Mouse (Mus musculus): ENCODE measurements around the gene Olfr466. TPM values are rescaled to one million over a fixed set of nuclear protein-coding genes. Genes with fewer than 3 reads are reported as not detected.

The Olfr466 gene
- polyA plus RNA-seq, 1 experiment from 2014 or later, result not detected

DNA sequence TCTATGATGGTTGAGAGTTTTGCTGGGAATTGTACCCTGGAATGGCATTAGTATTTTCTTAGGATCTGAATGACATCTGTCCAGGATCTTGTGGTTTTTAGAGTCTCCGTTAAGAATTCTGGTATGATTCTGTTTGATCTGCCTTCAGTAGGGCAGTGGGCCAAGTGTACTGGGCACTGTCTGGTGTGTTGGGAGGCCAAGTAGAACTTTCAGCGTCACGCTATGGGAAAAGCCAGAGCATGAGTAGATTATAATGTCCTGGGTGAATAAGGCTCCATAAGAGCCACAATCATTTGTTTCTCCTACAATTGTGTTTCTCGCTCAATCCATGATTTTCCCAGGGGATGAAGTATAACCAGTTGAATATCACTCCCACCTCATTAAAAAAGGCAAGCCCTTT lies 12.3 kb upstream of the Olfr466 start, which contains the start of gene Olfr465-ps1:
Olfr465-ps1 (plus strand) TSS at position 301 of the 400 bp plus-strand sequence.
- H3K9ac ChIP-seq (ENCODE audit: low read length), result no peak within 1 kb of the TSS
- H3K4me3 ChIP-seq (replicated peaks; ENCODE audit: low read length), result no peak within 1 kb of the TSS
- no peak within 1 kb of the TSS for H3K27ac ChIP-seq (ENCODE audit: low read length)
- H3K4me1 ChIP-seq (ENCODE audit: control insufficient read depth, insufficient read depth, low read length), result no peaks in the 10 kb centered on the region
- no peaks in the 10 kb centered on the region for H3K9me3 ChIP-seq (replicated peaks; ENCODE audit: control insufficient read depth, low read length)
- no peaks in the 10 kb centered on the region for H3K36me3 ChIP-seq (ENCODE audit: control insufficient read depth, insufficient read depth, low read length)
- 85% methylated on average over 4 of the region's 4 CpGs for whole genome bisulfite sequencing
- no peak for ATAC-seq (ENCODE audit: insufficient read depth, low FRiP score)
- no peak within 1 kb of the TSS for H3K4me2 ChIP-seq (ENCODE audit: low read depth, low read length)
- H3K27me3 ChIP-seq (ENCODE audit: control insufficient read depth, insufficient read depth, low read length), result no peaks in the 10 kb centered on the region

DNA sequence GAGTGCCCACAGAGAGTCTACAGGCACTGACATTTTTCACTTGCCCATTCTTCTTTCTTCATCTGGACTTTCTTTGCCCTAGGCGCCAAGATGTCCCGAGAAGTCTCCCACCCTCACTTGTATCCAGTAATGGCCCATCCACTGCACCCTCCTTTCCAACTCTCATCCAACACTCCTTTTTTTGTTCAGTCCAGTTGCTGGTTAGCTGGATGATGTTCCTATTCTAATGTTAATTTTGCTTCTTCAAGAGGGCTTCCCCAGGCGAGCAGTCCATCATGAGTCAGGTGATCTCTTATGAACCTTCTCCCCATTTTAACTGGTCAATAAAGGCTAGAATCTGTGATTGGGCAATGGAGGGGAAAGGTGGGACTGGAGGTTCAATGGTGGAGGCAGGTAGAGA lies 24.1 kb downstream of the Olfr466 start:
- Histone ChIP-seq H3K4me1 (ENCODE audit: control insufficient read depth, insufficient read depth, low read length) (no peaks in the 10 kb centered on the region), H3K27me3 (ENCODE audit: control insufficient read depth, insufficient read depth, low read length) (no peaks in the 10 kb centered on the region), H3K36me3 (ENCODE audit: control insufficient read depth, insufficient read depth, low read length) (no peaks in the 10 kb centered on the region), H3K9me3 (replicated peaks; ENCODE audit: control insufficient read depth, low read length) (no peaks in the 10 kb centered on the region), H3K27ac (ENCODE audit: low read length) (no peak overlapping the region), H3K9ac (ENCODE audit: low read length) (no peak overlapping the region), H3K4me3 (replicated peaks; ENCODE audit: low read length) (no peak overlapping the region), H3K4me2 (ENCODE audit: low read depth, low read length) (no peak overlapping the region)
- ATAC-seq (ENCODE audit: insufficient read depth, low FRiP score), result no peak
- WGBS, result 80% methylated on average over 3 of the region's 3 CpGs

DNA sequence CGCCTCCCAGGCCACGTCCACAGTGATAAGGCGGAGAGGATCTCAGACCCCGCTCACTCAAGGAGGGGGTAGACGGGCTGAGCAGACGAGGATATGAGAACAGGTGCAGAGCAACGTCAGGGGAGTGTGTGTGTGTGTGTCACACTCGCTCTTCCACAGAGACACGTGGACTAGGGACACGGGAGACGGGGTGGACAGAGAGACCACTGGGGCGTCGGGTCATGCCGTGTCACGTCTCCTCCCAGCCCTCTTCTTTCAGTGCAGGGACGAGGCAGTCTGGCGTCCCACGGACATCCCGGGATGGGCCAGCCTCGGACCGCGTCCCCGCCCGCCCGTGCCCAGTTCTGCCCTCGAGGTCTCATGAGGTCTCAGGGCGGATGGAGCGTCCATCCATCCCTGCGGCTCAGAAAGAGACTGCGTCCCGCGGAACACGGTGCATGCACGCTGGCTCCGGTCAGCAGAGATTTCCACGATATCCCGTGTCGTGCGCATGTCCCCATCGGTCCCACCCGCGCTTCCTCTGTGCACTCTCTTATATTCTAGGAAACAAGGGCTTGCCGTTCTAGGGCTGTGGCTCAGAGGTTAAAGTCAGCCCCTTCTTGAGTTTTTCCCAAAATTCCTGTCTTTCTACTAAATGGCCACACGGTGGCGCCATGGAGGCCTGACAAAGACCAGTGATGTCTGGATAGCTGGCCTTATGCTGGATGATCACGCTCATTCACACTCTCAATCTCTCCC lies 25.9 kb downstream of the Olfr466 start:
- H3K27me3 ChIP-seq (ENCODE audit: control insufficient read depth, insufficient read depth, low read length), result no peaks in the 10 kb centered on the region
- peak overlapping the region; percentile 46 for H3K9ac ChIP-seq (ENCODE audit: low read length)
- peak overlapping the region; percentile 28 for H3K4me3 ChIP-seq (replicated peaks; ENCODE audit: low read length)
- no peaks in the 10 kb centered on the region for H3K9me3 ChIP-seq (replicated peaks; ENCODE audit: control insufficient read depth, low read length)
- H3K4me2 ChIP-seq (ENCODE audit: low read depth, low read length), result peak overlapping the region; percentile 44
- ATAC-seq (ENCODE audit: insufficient read depth, low FRiP score), result no peak
- no peaks in the 10 kb centered on the region for H3K4me1 ChIP-seq (ENCODE audit: control insufficient read depth, insufficient read depth, low read length)
- H3K36me3 ChIP-seq (ENCODE audit: control insufficient read depth, insufficient read depth, low read length), result no peaks in the 10 kb centered on the region
- 18% methylated on average over 46 of the region's 46 CpGs for WGBS
- no peak overlapping the region for H3K27ac ChIP-seq (ENCODE audit: low read length)

DNA sequence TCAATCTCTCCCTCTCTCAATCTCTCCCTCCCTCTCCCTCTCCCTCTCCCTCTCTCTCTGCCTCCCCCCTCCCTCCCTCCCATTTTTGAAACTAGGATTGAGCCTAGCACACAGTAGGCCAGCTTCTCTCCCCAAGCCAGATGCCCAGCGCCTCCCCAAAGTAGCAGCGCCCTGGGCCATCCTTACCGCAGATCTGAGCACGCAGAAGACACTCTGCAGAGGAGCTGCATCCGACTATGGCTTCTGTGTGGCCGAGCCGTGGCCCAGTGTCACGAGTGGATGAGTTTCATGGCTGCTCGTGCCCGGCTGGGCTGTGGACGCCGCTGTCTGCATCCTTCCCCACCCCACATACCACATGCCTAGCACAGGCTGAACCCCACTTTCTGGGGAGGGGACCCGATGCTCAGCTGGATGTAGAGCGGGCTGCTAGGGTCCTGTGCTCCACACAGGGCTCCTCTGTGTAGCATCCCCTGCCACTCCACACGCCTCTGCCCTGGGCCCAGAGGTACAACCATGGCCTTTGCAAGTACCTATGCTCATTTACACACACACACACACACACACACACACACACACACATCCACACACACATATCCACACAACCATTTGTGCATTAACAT lies 26.5 kb downstream of the Olfr466 start:
- no peaks in the 10 kb centered on the region for H3K9me3 ChIP-seq (replicated peaks; ENCODE audit: control insufficient read depth, low read length)
- no peak overlapping the region for H3K27ac ChIP-seq (ENCODE audit: low read length)
- ATAC-seq (ENCODE audit: insufficient read depth, low FRiP score), result no peak
- no peaks in the 10 kb centered on the region for H3K4me1 ChIP-seq (ENCODE audit: control insufficient read depth, insufficient read depth, low read length)
- WGBS, result 52% methylated on average over 15 of the region's 15 CpGs
- H3K4me3 ChIP-seq (replicated peaks; ENCODE audit: low read length), result no peak overlapping the region
- no peaks in the 10 kb centered on the region for H3K36me3 ChIP-seq (ENCODE audit: control insufficient read depth, insufficient read depth, low read length)
- H3K9ac ChIP-seq (ENCODE audit: low read length), result no peak overlapping the region
- H3K27me3 ChIP-seq (ENCODE audit: control insufficient read depth, insufficient read depth, low read length), result no peaks in the 10 kb centered on the region
- no peak overlapping the region for H3K4me2 ChIP-seq (ENCODE audit: low read depth, low read length)

DNA sequence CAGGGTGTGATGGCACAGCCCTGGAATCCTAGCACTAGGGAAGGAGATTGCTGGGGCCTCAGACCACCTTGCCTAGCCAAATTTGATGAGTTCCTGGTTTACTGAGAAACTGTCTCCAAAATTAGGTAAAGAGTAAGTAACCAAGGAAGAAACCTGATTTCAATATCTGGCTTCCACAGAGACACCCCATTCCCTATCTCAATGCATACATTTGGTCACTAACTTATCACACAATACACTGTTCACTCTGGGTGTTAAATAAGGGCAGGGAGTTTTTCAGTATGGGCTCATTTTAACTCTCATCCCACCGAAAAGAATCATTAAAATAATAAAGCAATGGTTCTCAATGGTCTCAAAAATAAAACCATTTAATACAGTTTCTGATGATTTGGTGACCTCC lies 50.6 kb downstream of the Olfr466 start:
- no peaks in the 10 kb centered on the region for H3K27me3 ChIP-seq (ENCODE audit: control insufficient read depth, insufficient read depth, low read length)
- H3K9me3 ChIP-seq (replicated peaks; ENCODE audit: control insufficient read depth, low read length), result no peaks in the 10 kb centered on the region
- no peak overlapping the region for H3K27ac ChIP-seq (ENCODE audit: low read length)
- ATAC-seq (ENCODE audit: insufficient read depth, low FRiP score), result no peak
- no peaks in the 10 kb centered on the region for H3K4me1 ChIP-seq (ENCODE audit: control insufficient read depth, insufficient read depth, low read length)
- 67% methylated on average over 1 of the region's 1 CpGs for WGBS
- no peaks in the 10 kb centered on the region for H3K36me3 ChIP-seq (ENCODE audit: control insufficient read depth, insufficient read depth, low read length)
- H3K9ac ChIP-seq (ENCODE audit: low read length), result no peak overlapping the region
- no peak overlapping the region for H3K4me3 ChIP-seq (replicated peaks; ENCODE audit: low read length)
- no peak overlapping the region for H3K4me2 ChIP-seq (ENCODE audit: low read depth, low read length)

Other genes with a start within 250 kb of the Olfr466 start
- gene Cntnap3, start 246.3 kb upstream of the Olfr466 start, polyA plus RNA-seq (2015; fragmentation: Nextera tagmentation; extraction: Ambion mirVana), result 0.74 and 0.77 TPM in 2 replicates
- gene Spata31, start 232.8 kb upstream of the Olfr466 start, polyA plus RNA-seq (2015; fragmentation: Nextera tagmentation; extraction: Ambion mirVana), result not detected in 2 replicates
- not detected in 2 replicates for gene Spata31d1c, start 117.2 kb upstream of the Olfr466 start, polyA plus RNA-seq (2015; fragmentation: Nextera tagmentation; extraction: Ambion mirVana)
- not detected in 2 replicates for gene Prss47, start 97.5 kb upstream of the Olfr466 start, polyA plus RNA-seq (2015; fragmentation: Nextera tagmentation; extraction: Ambion mirVana)
- gene Mfsd14b, start 37.3 kb upstream of the Olfr466 start, polyA plus RNA-seq (2015; fragmentation: Nextera tagmentation; extraction: Ambion mirVana), result 49.1 and 51.7 TPM in 2 replicates
- gene Olfr465-ps1, start 12.2 kb upstream of the Olfr466 start, polyA plus RNA-seq (2015; fragmentation: Nextera tagmentation; extraction: Ambion mirVana), result not detected in 2 replicates
- not detected in 2 replicates for gene Nlrp4f, start 55.7 kb downstream of the Olfr466 start, polyA plus RNA-seq (2015; fragmentation: Nextera tagmentation; extraction: Ambion mirVana)
- gene Gm10775, start 109.3 kb downstream of the Olfr466 start, polyA plus RNA-seq (2015; fragmentation: Nextera tagmentation; extraction: Ambion mirVana), result not detected in 2 replicates
- gene Zfp369, start 128.6 kb downstream of the Olfr466 start, polyA plus RNA-seq (2015; fragmentation: Nextera tagmentation; extraction: Ambion mirVana), result 10.7 and 12.1 TPM in 2 replicates